Mouse (Mus musculus): ENCODE data around the gene Ggn.
"Not testable (repeated sequence)": the region's sequence is repeated elsewhere in the genome, so short reads cannot be mapped to it uniquely, and the experiment has no call there.

Gene Ggn

GRCm38 (mm10) chr7:29158264-29158663 is 11.7 kb upstream of the Ggn start:
- in situ Hi-C loops (cut with MboI, MseI) = no loop called here

- in situ Hi-C loops (cut with MboI, MseI) = loop anchor here (10.0 kb wide), 1 partner anchor 1413 kb away; no protein-coding TSS in a partner anchor
Observed at GRCm38 (mm10) chr7:29162294-29162693, 7.7 kb upstream of the Ggn start.

- in situ Hi-C loops (cut with MboI, MseI) = loop anchor here (10.0 kb wide), 1 partner anchor 1412 kb away; no protein-coding TSS in a partner anchor
Observed at GRCm38 (mm10) chr7:29162750-29163525, 7.1 kb upstream of the Ggn start.

GRCm38 (mm10) chr7:29167656-29168055 is 2.4 kb upstream of the Ggn start:
- in situ Hi-C loops (cut with MboI, MseI) = loop anchor here (10.0 kb wide), 1 partner anchor 1407 kb away; no protein-coding TSS in a partner anchor

GRCm38 (mm10) chr7:29168121-29168695 is 1.8 kb upstream of the Ggn start:
- in situ Hi-C loops (cut with MboI, MseI) = loop anchor here (10.0 kb wide), 1 partner anchor 1407 kb away; no protein-coding TSS in a partner anchor

GRCm38 (mm10) chr7:29168791-29169230 is 1.2 kb upstream of the Ggn start:
- in situ Hi-C loops (cut with MboI, MseI) = loop anchor here (10.0 kb wide), 1 partner anchor 1406 kb away; no protein-coding TSS in a partner anchor

- in situ Hi-C loops (cut with MboI, MseI) = loop anchor here (5.0 to 10.0 kb wide), 2 partner anchors 42 to 1405 kb away; partner anchors contain the start of gene Ryr1
Observed at GRCm38 (mm10) chr7:29169231-29170065, 562 bp upstream of the Ggn start.

- in situ Hi-C loops (cut with MboI, MseI) = loop anchor here (5.0 kb wide), 1 partner anchor 44 kb away; the partner anchor contains the start of gene Ryr1
Observed at GRCm38 (mm10) chr7:29170755-29171561, 948 bp downstream of the Ggn start.

GRCm38 (mm10) chr7:29171562-29172097 is 1.6 kb downstream of the Ggn start:
- in situ Hi-C loops (cut with MboI, MseI) = loop anchor here (5.0 kb wide), 1 partner anchor 44 kb away; the partner anchor contains the start of gene Ryr1

GRCm38 (mm10) chr7:29172390-29173016 is 2.5 kb downstream of the Ggn start:
- in situ Hi-C loops (cut with MboI, MseI) = loop anchor here (5.0 kb wide), 1 partner anchor 45 kb away; the partner anchor contains the start of gene Ryr1

GRCm38 (mm10) chr7:29178106-29178505 is 8.1 kb downstream of the Ggn start:
- in situ Hi-C loops (cut with MboI, MseI) = no loop called here

- in situ Hi-C loops (cut with MboI, MseI) = no loop called here
Observed at GRCm38 (mm10) chr7:29179323-29179722, 9.3 kb downstream of the Ggn start.

- in situ Hi-C loops (cut with MboI, MseI) = no loop called here
Observed at GRCm38 (mm10) chr7:29180077-29180853, 10.3 kb downstream of the Ggn start, which contains the start of gene Psmd8. Gene Psmd8, minus strand, starts transcription at chr7:29180701.

GRCm38 (mm10) chr7:29180854-29181236 is 10.8 kb downstream of the Ggn start:
- in situ Hi-C loops (cut with MboI, MseI) = no loop called here

- in situ Hi-C loops (cut with MboI, MseI) = not testable (repeated sequence)
Observed at GRCm38 (mm10) chr7:29181323-29181722, 11.3 kb downstream of the Ggn start.

GRCm38 (mm10) chr7:29194230-29194629 is 24.2 kb downstream of the Ggn start:
- in situ Hi-C loops (cut with MboI, MseI) = not testable (repeated sequence)

GRCm38 (mm10) chr7:29202577-29202976 is 32.6 kb downstream of the Ggn start:
- in situ Hi-C loops (cut with MboI, MseI) = no loop called here

- in situ Hi-C loops (cut with MboI, MseI) = not testable (repeated sequence)
Observed at GRCm38 (mm10) chr7:29211013-29211412, 41.0 kb downstream of the Ggn start.
